Mouse (Mus musculus) macrophage (primary cell): ENCODE results near the gene Trpc4ap. TPM values are rescaled to one million over a fixed set of nuclear protein-coding genes. Genes with fewer than 3 reads are reported as not detected.
A peak's percentile ranks its signal among the peaks of the same experiment; 100 is the strongest.
"Not testable (repeated sequence)": the region's sequence is repeated elsewhere in the genome, so short reads cannot be mapped to it uniquely, and the experiment has no call there.

ENCODE experiments used
- H3K27ac ChIP-seq: fragments of 350-480 bp; formaldehyde crosslinking; 2 replicates; pipeline ENCODE4 v1.9.0; 2021
- H3K36me3 ChIP-seq: fragments of 350-480 bp; formaldehyde crosslinking; 2 replicates; pipeline ENCODE4 v1.9.0; 2021; ENCODE audit errors: inconsistent target
- H3K4me3 ChIP-seq: fragments of 350-480 bp; formaldehyde crosslinking; 2 replicates; pipeline ENCODE4 v1.9.0; 2021; ENCODE audit errors: inconsistent target
- H3K79me2 ChIP-seq: fragments of 350-480 bp; formaldehyde crosslinking; 2 replicates; pipeline ENCODE4 v1.9.0; 2021; ENCODE audit errors: inconsistent target
- WGBS: methylation state at CpG from one replicate; pipeline ENCODE4 v1.1.7; 2026; ENCODE audit warnings: inconsistent platforms; ENCODE audit not compliant: missing documents; 5-methylcytosine and 5-hydroxymethylcytosine counted together
- polyA plus RNA-seq: library from polyadenylated mRNA; stranded (reverse); fragments of 250-400 nt; gene quantifications from 3 replicates; pipeline ENCODE4 v1.2.4, GENCODE M21; 2018; ENCODE audit warnings: inconsistent platforms

Trpc4ap gene
- polyA plus RNA-seq, 1 experiment from 2014 or later: 95.0 TPM

- Histone ChIP-seq H3K36me3 (peaks cover 70% of the 10 kb centered on the region), H3K27ac (no peak overlapping the region), H3K79me2 (no peaks in the 10 kb centered on the region), H3K4me3 (no peak overlapping the region)
- WGBS: 28% methylated on average over 11 of the region's 11 CpGs
Measured at GRCm38 (mm10) chr2:155710557-155710956, 18.4 kb upstream of the Trpc4ap start.

DNA sequence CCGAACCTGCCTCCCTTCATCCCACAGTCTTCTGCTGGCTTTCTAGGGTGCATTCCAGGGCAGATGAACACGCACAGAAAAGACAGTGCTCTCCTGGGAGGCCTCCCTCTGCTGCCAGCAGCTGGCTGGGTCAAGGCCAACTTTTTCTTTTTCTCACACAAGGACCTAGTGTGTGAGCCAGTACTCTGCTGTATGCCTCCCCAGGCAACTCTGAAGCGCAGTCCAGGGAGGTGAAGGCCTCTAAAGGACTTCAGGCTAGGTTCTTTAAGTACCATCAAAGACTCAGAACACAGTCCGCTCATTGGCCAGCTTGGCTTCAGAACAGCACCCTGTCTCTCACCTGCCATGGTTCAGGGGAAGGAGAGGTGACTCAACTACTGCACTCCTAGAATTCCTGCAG, 15.1 kb upstream of the Trpc4ap start:
- peaks cover 69% of the 10 kb centered on the region for H3K36me3 ChIP-seq
- 92% methylated on average over 4 of the region's 4 CpGs for WGBS
- no peaks in the 10 kb centered on the region for H3K79me2 ChIP-seq
- H3K4me3 ChIP-seq: no peak overlapping the region
- H3K27ac ChIP-seq: no peak overlapping the region

- Histone ChIP-seq H3K4me3 (no peak overlapping the region), H3K27ac (no peak overlapping the region), H3K79me2 (no peaks in the 10 kb centered on the region), H3K36me3 (peaks cover 66% of the 10 kb centered on the region; the same call in 1 of the 2 replicates)
- 95% methylated on average over 3 of the region's 4 CpGs for WGBS
Measured at GRCm38 (mm10) chr2:155703630-155704029, 11.4 kb upstream of the Trpc4ap start.

DNA sequence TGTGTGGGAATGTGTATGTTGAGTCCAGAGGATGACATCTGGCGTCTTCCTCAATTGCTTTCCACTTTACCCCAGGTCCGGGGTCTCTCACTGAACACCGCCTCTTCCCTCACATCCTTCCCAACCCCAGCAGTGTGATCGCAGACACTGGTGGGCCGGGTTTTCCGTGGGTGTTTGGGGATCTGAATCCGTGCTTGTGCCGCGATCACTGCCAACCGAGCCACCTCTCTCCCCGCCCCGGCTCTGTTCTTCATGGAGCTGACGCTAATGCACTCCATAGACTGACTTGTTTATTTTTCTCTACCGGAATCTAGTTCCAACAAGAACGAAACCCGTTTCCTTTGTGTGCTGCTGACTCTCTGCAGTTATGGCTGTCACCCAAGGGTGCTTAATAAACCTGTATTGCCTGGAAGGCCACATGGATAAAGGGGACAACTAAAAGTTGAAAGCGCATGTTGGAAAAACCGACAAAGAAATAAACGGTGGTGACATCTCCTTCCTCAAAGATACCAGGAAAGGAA, 9.3 kb upstream of the Trpc4ap start:
- Histone ChIP-seq H3K4me3 (no peak overlapping the region), H3K27ac (no peak overlapping the region), H3K36me3 (peaks cover 50% of the 10 kb centered on the region; the same call in 1 of the 2 replicates), H3K79me2 (no peaks in the 10 kb centered on the region)
- 91% methylated on average over 17 of the region's 19 CpGs for WGBS

GRCm38 (mm10) chr2:155698443-155698842, 6.3 kb upstream of the Trpc4ap start:
- H3K4me3 ChIP-seq, H3K79me2 ChIP-seq, H3K27ac ChIP-seq: not testable (repeated sequence)
- 94% methylated on average over 6 of the region's 6 CpGs for WGBS
- H3K36me3 ChIP-seq: peaks cover 24% of the 10 kb centered on the region; the same call in 1 of the 2 replicates

DNA sequence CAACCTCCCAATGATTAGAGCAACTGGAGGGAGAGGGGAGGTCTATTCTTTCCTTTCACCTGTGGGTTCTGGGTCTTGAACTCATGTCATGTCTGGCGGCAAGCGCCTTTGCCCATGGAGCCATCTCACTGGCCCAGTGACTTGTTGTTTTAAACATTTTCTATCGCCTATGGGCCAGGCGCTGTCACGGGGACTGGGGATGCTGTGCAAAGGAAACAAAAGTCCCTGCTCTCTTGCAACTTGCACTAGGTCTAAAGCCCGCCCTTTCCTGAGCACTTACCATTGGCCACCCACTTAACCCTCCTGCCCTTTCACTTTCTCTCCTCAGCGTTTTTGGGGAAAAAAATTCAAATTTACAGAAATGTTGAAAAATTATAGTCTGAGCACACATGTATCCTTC, 4.7 kb upstream of the Trpc4ap start:
- Histone ChIP-seq H3K4me3 (no peak overlapping the region), H3K79me2 (no peaks in the 10 kb centered on the region), H3K36me3 (peaks cover 9% of the 10 kb centered on the region; the same call in 1 of the 2 replicates), H3K27ac (no peak overlapping the region)
- WGBS: 22% methylated on average over 7 of the region's 7 CpGs

GRCm38 (mm10) chr2:155696091-155696558, 3.9 kb upstream of the Trpc4ap start:
- Histone ChIP-seq H3K4me3 (no peak overlapping the region), H3K36me3 (peaks cover 2% of the 10 kb centered on the region; the same call in 1 of the 2 replicates), H3K79me2 (peaks cover 7% of the 10 kb centered on the region), H3K27ac (no peak overlapping the region)
- 35% methylated on average over 7 of the region's 7 CpGs for WGBS

DNA sequence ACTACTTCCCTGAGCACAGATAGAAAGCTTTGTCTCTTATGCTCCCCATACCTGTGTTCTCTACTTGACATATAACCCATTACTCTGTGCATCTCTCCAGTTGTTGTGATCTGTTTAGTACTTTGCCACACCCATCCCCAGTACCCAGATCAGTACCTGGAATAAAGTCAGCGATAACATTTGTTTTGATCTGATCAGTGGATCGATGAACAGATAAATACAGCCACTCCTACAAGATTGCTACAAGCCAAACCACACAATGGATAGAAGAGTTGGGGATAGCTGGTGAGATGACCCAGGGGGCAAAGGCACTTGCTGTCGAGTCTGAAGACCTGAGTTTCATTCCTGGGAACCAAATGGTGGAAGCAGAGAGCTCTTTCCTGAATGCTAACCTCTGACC, 3.1 kb upstream of the Trpc4ap start:
- Histone ChIP-seq H3K36me3 (no peaks in the 10 kb centered on the region), H3K4me3 (no peak overlapping the region), H3K27ac (no peak overlapping the region), H3K79me2 (peaks cover 15% of the 10 kb centered on the region)
- WGBS: 87% methylated on average over 3 of the region's 3 CpGs

DNA sequence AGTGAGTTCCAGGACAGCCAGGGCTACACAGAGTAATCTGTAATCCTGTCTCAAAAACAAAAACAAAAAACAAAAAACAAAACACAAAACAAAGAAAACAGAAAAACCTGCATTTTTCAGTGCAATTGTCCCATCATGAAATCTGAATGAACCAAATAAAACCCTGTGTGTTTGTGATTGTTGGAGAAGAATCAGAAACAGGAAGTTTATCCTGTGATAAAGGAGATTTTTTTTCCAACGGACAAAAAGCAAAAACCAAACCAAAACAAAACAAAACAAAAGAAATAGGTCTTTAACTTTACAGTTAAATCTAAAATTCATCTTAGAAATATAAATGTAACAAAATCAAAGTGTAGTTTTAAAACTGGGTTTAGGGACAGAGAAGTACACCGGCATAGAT, 2.4 kb upstream of the Trpc4ap start:
- Histone ChIP-seq H3K27ac (no peak overlapping the region), H3K4me3 (no peak overlapping the region), H3K79me2 (peaks cover 23% of the 10 kb centered on the region), H3K36me3 (no peaks in the 10 kb centered on the region)
- WGBS: 57% methylated on average over 2 of the region's 2 CpGs

GRCm38 (mm10) chr2:155693136-155693535, 952 bp upstream of the Trpc4ap start:
- Histone ChIP-seq H3K79me2 (peaks cover 37% of the 10 kb centered on the region), H3K27ac (no peak overlapping the region), H3K36me3 (no peaks in the 10 kb centered on the region), H3K4me3 (no peak overlapping the region)
- 96% methylated on average over 4 of the region's 4 CpGs for WGBS

DNA sequence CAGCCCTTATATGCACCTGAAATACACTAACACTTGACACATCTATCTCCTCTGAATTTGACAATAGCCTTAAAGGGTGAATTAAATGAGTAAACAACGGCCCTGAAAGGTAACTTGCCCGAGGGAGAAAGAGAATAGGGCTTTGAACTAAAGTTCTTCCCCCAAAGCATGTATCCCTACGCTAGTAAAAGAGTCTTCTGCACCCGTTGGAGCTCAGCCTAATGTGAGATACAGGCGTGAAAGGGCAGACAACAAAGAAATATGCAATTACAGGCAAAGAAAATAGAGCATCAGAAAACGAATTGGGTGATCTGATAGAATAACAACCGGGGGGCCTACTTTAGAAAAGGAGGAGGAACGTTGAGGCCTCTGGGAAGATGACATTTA, 855 bp downstream of the Trpc4ap start:
- Histone ChIP-seq H3K79me2 (peaks cover 55% of the 10 kb centered on the region), H3K27ac (peak overlapping the region; percentile 29; the same call in 1 of the 2 replicates), H3K4me3 (peak overlapping the region; percentile 80), H3K36me3 (peaks cover 9% of the 10 kb centered on the region; the same call in 1 of the 2 replicates)
- WGBS: 3% methylated on average over 8 of the region's 8 CpGs

DNA sequence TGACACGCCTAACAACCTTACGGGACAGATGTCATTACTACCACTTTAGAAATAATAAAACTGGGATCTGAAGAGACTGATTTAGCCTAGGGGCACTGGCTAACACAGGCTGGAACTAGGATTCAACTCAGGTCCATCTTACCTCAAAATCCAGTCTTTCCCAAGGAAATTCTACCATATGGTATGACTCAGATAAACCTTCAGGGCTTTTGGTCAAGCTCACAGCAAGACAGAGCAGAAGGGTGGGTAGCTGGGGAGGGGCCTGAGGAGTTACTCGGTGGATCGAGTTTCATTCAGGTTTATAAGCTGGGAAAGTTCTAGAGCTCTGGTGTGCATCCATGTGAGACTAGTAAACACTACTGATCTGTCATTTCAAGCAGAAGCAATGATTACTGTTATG, 3.0 kb downstream of the Trpc4ap start:
- Histone ChIP-seq H3K36me3 (peaks cover 9% of the 10 kb centered on the region; the same call in 1 of the 2 replicates), H3K27ac (no peak overlapping the region), H3K4me3 (no peak overlapping the region), H3K79me2 (peaks cover 76% of the 10 kb centered on the region)
- 97% methylated on average over 4 of the region's 4 CpGs for WGBS

GRCm38 (mm10) chr2:155687746-155688145, 4.4 kb downstream of the Trpc4ap start:
- 89% methylated on average over 11 of the region's 11 CpGs for WGBS
- Histone ChIP-seq H3K36me3 (peaks cover 9% of the 10 kb centered on the region; the same call in 1 of the 2 replicates), H3K4me3 (no peak overlapping the region), H3K79me2 (peaks cover 91% of the 10 kb centered on the region), H3K27ac (no peak overlapping the region)

DNA sequence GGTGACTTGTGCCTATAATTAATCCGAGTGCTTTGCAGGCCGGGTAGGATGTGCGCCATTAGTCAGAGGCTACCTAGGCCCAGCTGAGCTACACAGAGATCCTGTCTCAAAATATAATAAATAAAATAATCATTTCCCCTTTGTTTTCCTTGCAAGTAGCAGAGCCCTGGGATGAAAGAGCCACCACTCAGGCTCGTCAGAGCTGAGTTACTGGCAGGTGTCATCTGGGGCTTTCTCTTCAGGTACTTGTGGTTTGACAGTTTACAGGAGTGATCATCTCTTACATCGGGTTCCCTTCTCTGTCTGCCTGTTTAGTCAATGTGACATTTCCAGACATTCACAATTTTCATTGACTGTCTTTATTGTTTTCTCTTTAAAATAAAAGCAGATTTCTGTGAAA, 5.6 kb downstream of the Trpc4ap start:
- Histone ChIP-seq H3K27ac (no peak overlapping the region), H3K36me3 (peaks cover 9% of the 10 kb centered on the region; the same call in 1 of the 2 replicates), H3K4me3 (no peak overlapping the region), H3K79me2 (peaks cover 99% of the 10 kb centered on the region)
- 90% methylated on average over 5 of the region's 5 CpGs for WGBS

- no peak overlapping the region for H3K4me3 ChIP-seq
- no peak overlapping the region for H3K27ac ChIP-seq
- H3K36me3 ChIP-seq: peaks cover 9% of the 10 kb centered on the region; the same call in 1 of the 2 replicates
- 87% methylated on average over 5 of the region's 5 CpGs for WGBS
- H3K79me2 ChIP-seq: peaks cover 97% of the 10 kb centered on the region
Measured at GRCm38 (mm10) chr2:155683821-155684220, 8.4 kb downstream of the Trpc4ap start.

DNA sequence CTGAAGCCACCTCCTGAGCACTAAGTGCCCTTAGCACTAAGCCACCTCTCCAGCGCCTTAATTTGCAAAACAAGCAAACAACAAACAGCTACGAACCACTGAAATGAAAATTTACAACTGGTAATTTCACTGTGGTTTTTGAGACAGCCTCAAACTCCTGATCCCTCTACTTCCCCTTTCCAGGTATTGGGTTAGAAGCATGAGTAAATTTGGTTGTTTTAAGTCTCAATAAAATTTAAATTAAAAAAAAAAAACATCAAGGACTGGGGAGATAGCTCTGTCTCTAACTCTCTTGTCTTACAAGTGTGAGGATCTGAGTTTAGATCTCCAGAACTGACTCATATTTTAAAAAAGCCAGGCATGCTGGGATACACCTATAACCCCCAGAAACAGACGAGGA, 9.0 kb downstream of the Trpc4ap start:
- no peak overlapping the region for H3K27ac ChIP-seq
- WGBS: 51% methylated on average over 3 of the region's 3 CpGs
- H3K79me2 ChIP-seq: peaks cover 97% of the 10 kb centered on the region
- H3K36me3 ChIP-seq: peaks cover 9% of the 10 kb centered on the region; the same call in 1 of the 2 replicates
- no peak overlapping the region for H3K4me3 ChIP-seq
